ENCODE assay signal across 8 mouse cellular contexts in genomic region chr10:117435734-117436121, GRCm38 (mm10). TPM values are rescaled to one million over a fixed set of nuclear protein-coding genes. Genes with fewer than 3 reads are reported as not detected.
DNase-seq lines count a peak whose midpoint lies in the region; ATAC-seq and TF ChIP-seq lines count a peak whose summit lies in the region.

No protein-coding gene starts in this region.

- H3K27ac ChIP-seq in heart, embryonic 13.5 days (replicated peaks) = no peak overlapping the region
- H3K27ac ChIP-seq in heart, adult 2 months = no peak overlapping the region
- H3K27ac ChIP-seq in spleen, adult 2 months (ENCODE audit: insufficient read depth, low read length) = peak overlapping the region; percentile 65
- H3K27ac ChIP-seq in limb, embryonic 14.5 days (replicated peaks; ENCODE audit: low read depth, low read length) = no peak overlapping the region
- no peak overlapping the region for H3K27ac ChIP-seq in stomach, postnatal 0 days (replicated peaks)

- no peak for TF ChIP-seq EP300 in heart, adult 2 months (IDR thresholded peaks at IDR 0.05; ENCODE audit: insufficient read depth, low read depth, low read length)
- no peak for TF ChIP-seq EP300 in stomach, postnatal 0 days (optimal IDR thresholded peaks at IDR 0.05)

- intact Hi-C loops in heart, adult 2 months (cut with DNase I) = loop anchor here (1.0 to 5.0 kb wide), 4 partner anchors 72 to 242 kb away; no protein-coding TSS in a partner anchor

- H3K79me2 ChIP-seq in heart, adult 2 months (replicated peaks; ENCODE audit: control insufficient read depth, insufficient read depth, low read length) = no peaks in the 10 kb centered on the region

- H3K4me1 ChIP-seq in heart, embryonic 13.5 days = peaks cover 19% of the 10 kb centered on the region
- peaks cover 3% of the 10 kb centered on the region for H3K4me1 ChIP-seq in heart, adult 2 months (ENCODE audit: control insufficient read depth, insufficient read depth, low read length)
- peaks cover 9% of the 10 kb centered on the region for H3K4me1 ChIP-seq in spleen, adult 2 months (ENCODE audit: control insufficient read depth, insufficient read depth, insufficient read length)
- H3K4me1 ChIP-seq in limb, embryonic 14.5 days (ENCODE audit: control insufficient read depth, insufficient read depth, low read length) = peaks cover 18% of the 10 kb centered on the region
- H3K4me1 ChIP-seq in stomach, postnatal 0 days (replicated peaks; ENCODE audit: control insufficient read depth, insufficient read depth) = 0 out of 2 replicates have a peak, but pooled peaks cover 2% of the 10 kb centered on the region

- ATAC-seq in heart, embryonic 13.5 days (ENCODE audit: extremely low read depth, insufficient number of reproducible peaks, low FRiP score, low TSS enrichment) = no peak
- no peak for ATAC-seq in limb, embryonic 14.5 days (ENCODE audit: low FRiP score, low read depth)
- peak; percentile 20; the same call in 1 of the 2 replicates for ATAC-seq in stomach, postnatal 0 days (ENCODE audit: low FRiP score, low TSS enrichment)

- H3K36me3 ChIP-seq in heart, embryonic 13.5 days = no peaks in the 10 kb centered on the region
- H3K36me3 ChIP-seq in heart, adult 2 months (ENCODE audit: control insufficient read depth, insufficient read depth, low read length) = no peaks in the 10 kb centered on the region
- no peaks in the 10 kb centered on the region for H3K36me3 ChIP-seq in spleen, adult 2 months (ENCODE audit: control insufficient read depth, insufficient read depth, low read length)
- no peaks in the 10 kb centered on the region for H3K36me3 ChIP-seq in limb, embryonic 14.5 days (ENCODE audit: control insufficient read depth, insufficient read depth, low read length)
- H3K36me3 ChIP-seq in stomach, postnatal 0 days (ENCODE audit: control insufficient read depth, insufficient read depth, low read length) = no peaks in the 10 kb centered on the region

- peaks cover 21% of the 10 kb centered on the region for H3K27me3 ChIP-seq in heart, embryonic 13.5 days (replicated peaks)
- no peaks in the 10 kb centered on the region; the same call in 1 of the 2 replicates for H3K27me3 ChIP-seq in heart, adult 2 months (ENCODE audit: control insufficient read depth, insufficient read depth, low read length)
- H3K27me3 ChIP-seq in spleen, adult 2 months (ENCODE audit: control insufficient read depth, insufficient read depth, low read length) = no peaks in the 10 kb centered on the region
- no peaks in the 10 kb centered on the region for H3K27me3 ChIP-seq in limb, embryonic 14.5 days (ENCODE audit: control insufficient read depth, insufficient read depth, low read length)
- H3K27me3 ChIP-seq in stomach, postnatal 0 days (ENCODE audit: control insufficient read depth, insufficient read depth, low read length) = no peaks in the 10 kb centered on the region

- peaks cover 3% of the 10 kb centered on the region; the same call in 1 of the 2 replicates for H3K9me3 ChIP-seq in heart, embryonic 13.5 days
- no peaks in the 10 kb centered on the region for H3K9me3 ChIP-seq in limb, embryonic 14.5 days (ENCODE audit: control insufficient read depth, low read length)
- H3K9me3 ChIP-seq in stomach, postnatal 0 days (ENCODE audit: control insufficient read depth, low read length) = no peaks in the 10 kb centered on the region

- peak overlapping the region; percentile 29; the same call in 1 of the 2 replicates for H3K4me3 ChIP-seq in heart, embryonic 13.5 days
- no peak overlapping the region for H3K4me3 ChIP-seq in heart, adult 2 months
- peak overlapping the region; percentile 10; the same call in 1 of the 2 replicates for H3K4me3 ChIP-seq in spleen, adult 2 months (ENCODE audit: extremely low read depth, insufficient read depth, insufficient read length)
- H3K4me3 ChIP-seq in limb, embryonic 14.5 days (replicated peaks; ENCODE audit: low read length) = peak overlapping the region; percentile 21; the same call in 1 of the 2 replicates
- peak overlapping the region; percentile 25; the same call in 1 of the 2 replicates for H3K4me3 ChIP-seq in stomach, postnatal 0 days (ENCODE audit: low read depth, low read length)

- DNase-seq in heart, adult 2 months = no peak
- peak in 1 of 2 experiments; percentile 15 for DNase-seq in spleen, adult 2 months (ENCODE audit: low read depth in 1 of 2, low spot score in 2 of 2)
- no peak for DNase-seq in spleen, postnatal 36 days (ENCODE audit: low spot score in 2 of 2)
- no peak for DNase-seq in limb, embryonic 14.5 days (ENCODE audit: low spot score)
- DNase-seq in stomach, postnatal 0 days (ENCODE audit: low spot score) = no peak
- no peak for DNase-seq in frontal cortex, postnatal 25 days (ENCODE audit: low spot score in 2 of 2)
- DNase-seq in spleen, postnatal 14 days (ENCODE audit: low spot score in 2 of 2) = no peak

- no peak for TF ChIP-seq POLR2A in heart, adult 2 months (IDR thresholded peaks at IDR 0.05; ENCODE audit: insufficient read depth, low read depth, low read length)
- no peak for TF ChIP-seq POLR2A in spleen, adult 2 months (IDR thresholded peaks at IDR 0.05; ENCODE audit: low read depth, low read length)
- no peak for TF ChIP-seq POLR2A in limb, embryonic 14.5 days (IDR thresholded peaks at IDR 0.05; ENCODE audit: borderline replicate concordance, extremely low read depth, insufficient read depth, insufficient read length)

- no peak for TF ChIP-seq CTCF in heart, adult 2 months (IDR thresholded peaks at IDR 0.05)
- TF ChIP-seq CTCF in spleen, adult 2 months (IDR thresholded peaks at IDR 0.05; ENCODE audit: extremely low read depth, insufficient read depth, insufficient read length, insufficient replicate concordance) = no peak
- TF ChIP-seq CTCF in stomach, postnatal 0 days (IDR thresholded peaks at IDR 0.05; ENCODE audit: low read depth) = no peak

- no peak overlapping the region for H3K9ac ChIP-seq in heart, embryonic 13.5 days
- H3K9ac ChIP-seq in heart, adult 2 months (ENCODE audit: low read depth, low read length) = no peak overlapping the region
- no peak overlapping the region for H3K9ac ChIP-seq in limb, embryonic 14.5 days (ENCODE audit: low read depth, low read length, severe bottlenecking)
- H3K9ac ChIP-seq in stomach, postnatal 0 days (ENCODE audit: low read length) = no peak overlapping the region

- WGBS in heart, embryonic 13.5 days = 38% methylated on average over 12 of the region's 12 CpGs
- WGBS in heart, adult 2 months = 45% methylated on average over 12 of the region's 12 CpGs
- 33% methylated on average over 12 of the region's 12 CpGs for WGBS in spleen, adult 2 months
- 46% methylated on average over 12 of the region's 12 CpGs for WGBS in limb, embryonic 14.5 days
- 40% methylated on average over 12 of the region's 12 CpGs for WGBS in stomach, postnatal 0 days

- peak overlapping the region; percentile 61 for H3K4me2 ChIP-seq in heart, embryonic 13.5 days
- peak overlapping the region; percentile 52 for H3K4me2 ChIP-seq in limb, embryonic 14.5 days (replicated peaks; ENCODE audit: low read depth, low read length, severe bottlenecking)
- H3K4me2 ChIP-seq in stomach, postnatal 0 days (replicated peaks; ENCODE audit: low read depth) = peak overlapping the region; percentile 51

RNA-seq across cellular contexts. Expression of gene Cpsf6, which starts 55.9 kb away (rescaled TPM):
- 76.7 and 91.9 TPM in 2 replicates for polyA plus RNA-seq in heart, embryonic 13.5 days (2015; fragmentation: Nextera tagmentation; extraction: Ambion mirVana)
- total RNA-seq in heart, adult 2 months (2021) = 10 to 100 TPM; 30.9 to 35.5 TPM
- polyA plus RNA-seq in heart, adult 2 months (2012; rRNA removed) = 20.3 and 22.7 TPM in 2 replicates
- 51.9 and 79.8 TPM in 2 replicates for polyA plus RNA-seq in spleen, adult 2 months (2012; rRNA removed)
- 119 and 137 TPM in 2 replicates for polyA plus RNA-seq in limb, embryonic 14.5 days (2012; rRNA removed)
- polyA plus RNA-seq in limb, embryonic 14.5 days (2014; fragmentation: Nextera tagmentation; extraction: Ambion mirVana) = 144 and 153 TPM in 2 replicates
- polyA plus RNA-seq in stomach, postnatal 0 days (2015; fragmentation: Nextera tagmentation; extraction: Ambion mirVana) = 52.5 and 53.6 TPM in 2 replicates
